Mouse (Mus musculus): ENCODE results near the gene Btbd11. TPM values are rescaled to one million over a fixed set of nuclear protein-coding genes. Genes with fewer than 3 reads are reported as not detected.

Gene Btbd11
- polyA plus RNA-seq, 1 experiment from 2014 or later = 8.4 TPM

Other genes starting within 250 kb of the Btbd11 start
- 28.2 and 35.7 TPM in 2 replicates for gene Cry1, start 201.8 kb upstream of the Btbd11 start, polyA plus RNA-seq (2016; fragmentation: Nextera tagmentation; extraction: Ambion mirVana)